Mouse (Mus musculus): ENCODE measurements around the gene Mfsd4b2. TPM values are rescaled to one million over a fixed set of nuclear protein-coding genes. Genes with fewer than 3 reads are reported as not detected.
"Not testable (repeated sequence)": the region's sequence is repeated elsewhere in the genome, so short reads cannot be mapped to it uniquely, and the experiment has no call there.

Mfsd4b2 gene
- polyA plus RNA-seq, 1 experiment from 2014 or later, result not detected

DNA sequence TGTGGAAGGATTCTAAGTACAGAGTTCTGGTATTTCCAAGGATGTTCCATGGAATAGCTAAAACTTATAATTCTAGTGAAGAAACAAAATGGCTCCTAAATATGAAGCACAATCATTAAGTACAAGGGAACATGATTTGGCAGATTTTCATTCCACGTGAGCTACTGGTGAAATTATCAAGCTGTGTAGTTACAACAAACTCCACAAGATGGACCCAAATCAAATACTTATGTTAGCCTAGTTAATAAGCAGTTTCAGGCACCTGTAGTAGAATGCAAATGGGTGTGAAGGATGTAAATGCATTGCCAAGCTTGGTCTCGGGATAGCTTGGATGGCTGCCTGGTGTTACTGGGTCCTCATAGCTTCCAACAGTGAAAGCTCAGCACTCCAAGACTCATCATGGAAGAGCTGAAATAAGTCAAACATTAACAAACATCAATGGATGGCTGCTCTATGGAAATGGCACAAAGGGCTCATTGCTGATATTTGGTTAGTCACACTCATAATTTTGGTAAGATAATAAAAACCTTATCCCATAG lies 29.7 kb upstream of the Mfsd4b2 start:
- no peak overlapping the region for H3K9ac ChIP-seq (ENCODE audit: low read length)
- DNase-seq (ENCODE audit: low spot score) (no peak), ATAC-seq (ENCODE audit: insufficient number of reproducible peaks, low FRiP score, low TSS enrichment, low read depth) (no peak)
- H3K4me2 ChIP-seq (ENCODE audit: low read depth, severe bottlenecking), result no peak overlapping the region
- WGBS, result 79% methylated on average over 2 of the region's 2 CpGs
- H3K36me3 ChIP-seq (ENCODE audit: control insufficient read depth, insufficient read depth, low read length), result no peaks in the 10 kb centered on the region
- H3K9me3 ChIP-seq (ENCODE audit: control insufficient read depth, low read length), result no peaks in the 10 kb centered on the region
- no peaks in the 10 kb centered on the region for H3K27me3 ChIP-seq (ENCODE audit: control insufficient read depth, insufficient read depth, low read length)
- no peak overlapping the region for H3K4me3 ChIP-seq (ENCODE audit: low read depth, low read length)
- no peaks in the 10 kb centered on the region for H3K4me1 ChIP-seq (ENCODE audit: control insufficient read depth, insufficient read depth, low read length)
- no peak overlapping the region for H3K27ac ChIP-seq (replicated peaks; ENCODE audit: low read depth, low read length)

DNA sequence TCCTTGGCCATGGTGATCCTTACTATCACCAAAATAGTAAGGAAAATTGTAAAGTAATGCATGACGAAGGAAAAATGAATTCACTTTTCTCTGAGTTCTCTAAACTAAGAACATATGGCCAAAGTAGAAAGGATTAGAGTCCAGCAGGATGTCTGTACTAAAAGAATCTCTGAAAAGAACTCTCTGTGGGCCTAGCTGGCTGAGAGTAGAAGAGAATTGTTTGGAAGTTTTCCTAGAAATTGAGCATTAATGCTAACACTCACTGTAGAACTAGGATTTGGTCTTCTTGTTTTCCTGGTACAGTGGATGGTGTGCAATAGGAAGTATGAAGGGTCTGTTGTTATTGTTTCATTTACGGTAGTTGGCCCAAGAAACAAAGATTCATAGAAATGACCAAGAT lies 28.4 kb upstream of the Mfsd4b2 start:
- H3K4me1 ChIP-seq (ENCODE audit: control insufficient read depth, insufficient read depth, low read length), result no peaks in the 10 kb centered on the region
- DNase-seq (ENCODE audit: low spot score) (no peak), ATAC-seq (ENCODE audit: insufficient number of reproducible peaks, low FRiP score, low TSS enrichment, low read depth) (no peak)
- no peak overlapping the region for H3K4me2 ChIP-seq (ENCODE audit: low read depth, severe bottlenecking)
- no peak overlapping the region for H3K9ac ChIP-seq (ENCODE audit: low read length)
- H3K36me3 ChIP-seq (ENCODE audit: control insufficient read depth, insufficient read depth, low read length), result no peaks in the 10 kb centered on the region
- H3K27me3 ChIP-seq (ENCODE audit: control insufficient read depth, insufficient read depth, low read length), result no peaks in the 10 kb centered on the region
- H3K4me3 ChIP-seq (ENCODE audit: low read depth, low read length), result no peak overlapping the region
- 84% methylated on average over 2 of the region's 2 CpGs for WGBS
- H3K27ac ChIP-seq (replicated peaks; ENCODE audit: low read depth, low read length), result no peak overlapping the region
- no peaks in the 10 kb centered on the region for H3K9me3 ChIP-seq (ENCODE audit: control insufficient read depth, low read length)

DNA sequence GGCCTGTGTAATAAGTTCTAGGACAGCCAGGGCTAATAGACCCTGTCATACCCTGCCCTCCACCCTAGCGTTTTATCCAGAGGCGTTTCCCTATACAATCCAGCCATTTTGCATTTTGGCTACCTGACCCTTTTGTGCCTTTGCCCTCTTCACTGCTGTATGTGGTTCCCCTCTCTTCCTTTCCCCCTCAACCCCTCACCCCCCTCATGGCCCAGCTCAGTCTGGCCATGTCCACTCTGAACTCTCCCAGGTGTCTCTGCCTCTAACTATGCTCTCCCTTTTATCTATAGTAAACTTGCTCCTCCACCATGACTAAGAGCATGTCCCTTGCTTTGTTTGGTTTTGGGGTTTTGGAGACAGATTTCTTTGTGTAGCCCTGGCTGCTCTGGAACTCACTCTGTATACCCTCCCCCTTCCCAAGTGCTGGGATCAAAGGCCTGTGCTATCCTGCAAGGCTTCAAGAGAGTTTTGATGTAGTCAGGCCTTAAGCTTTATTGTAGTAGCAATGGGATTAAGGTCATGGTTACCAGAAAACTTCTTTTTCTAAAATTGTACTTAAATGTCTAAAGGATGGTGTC lies 22.7 kb upstream of the Mfsd4b2 start:
- no peak overlapping the region for H3K4me3 ChIP-seq (ENCODE audit: low read depth, low read length)
- ATAC-seq (ENCODE audit: insufficient number of reproducible peaks, low FRiP score, low TSS enrichment, low read depth) (no peak), DNase-seq (ENCODE audit: low spot score) (no peak)
- no peaks in the 10 kb centered on the region for H3K36me3 ChIP-seq (ENCODE audit: control insufficient read depth, insufficient read depth, low read length)
- H3K9ac ChIP-seq (ENCODE audit: low read length), result no peak overlapping the region
- 94% methylated on average over 2 of the region's 2 CpGs for WGBS
- H3K4me2 ChIP-seq (ENCODE audit: low read depth, severe bottlenecking), result no peak overlapping the region
- no peaks in the 10 kb centered on the region for H3K9me3 ChIP-seq (ENCODE audit: control insufficient read depth, low read length)
- no peaks in the 10 kb centered on the region for H3K27me3 ChIP-seq (ENCODE audit: control insufficient read depth, insufficient read depth, low read length)
- H3K27ac ChIP-seq (replicated peaks; ENCODE audit: low read depth, low read length), result no peak overlapping the region
- no peaks in the 10 kb centered on the region for H3K4me1 ChIP-seq (ENCODE audit: control insufficient read depth, insufficient read depth, low read length)

DNA sequence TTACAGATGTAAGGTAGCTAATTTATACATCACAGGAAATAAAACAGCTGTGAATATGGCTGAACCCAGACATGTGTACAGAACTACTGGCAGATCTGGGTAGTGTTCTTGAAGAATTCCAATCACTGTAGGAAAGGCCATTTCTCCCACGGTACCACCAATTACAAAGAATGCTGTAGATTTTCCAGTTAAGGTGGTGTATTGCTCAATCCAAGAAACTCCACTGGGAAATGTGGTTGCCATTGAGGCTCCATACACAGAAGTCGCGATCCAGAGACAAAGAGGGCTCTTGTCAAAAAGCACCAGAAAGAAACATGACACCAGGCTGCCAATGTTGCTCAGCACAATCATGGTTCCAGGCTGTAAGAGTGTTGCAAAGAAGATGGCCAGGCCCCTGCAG lies 20.5 kb upstream of the Mfsd4b2 start:
- not testable (repeated sequence) for H3K4me1 ChIP-seq (ENCODE audit: control insufficient read depth, insufficient read depth, low read length); H3K9me3 ChIP-seq (ENCODE audit: control insufficient read depth, low read length); H3K4me3 ChIP-seq (ENCODE audit: low read depth, low read length); H3K36me3 ChIP-seq (ENCODE audit: control insufficient read depth, insufficient read depth, low read length); H3K4me2 ChIP-seq (ENCODE audit: low read depth, severe bottlenecking); H3K27ac ChIP-seq (replicated peaks; ENCODE audit: low read depth, low read length); DNase-seq (ENCODE audit: low spot score); ATAC-seq (ENCODE audit: insufficient number of reproducible peaks, low FRiP score, low TSS enrichment, low read depth); H3K9ac ChIP-seq (ENCODE audit: low read length); H3K27me3 ChIP-seq (ENCODE audit: control insufficient read depth, insufficient read depth, low read length)
- 91% methylated on average over 3 of the region's 3 CpGs for WGBS

DNA sequence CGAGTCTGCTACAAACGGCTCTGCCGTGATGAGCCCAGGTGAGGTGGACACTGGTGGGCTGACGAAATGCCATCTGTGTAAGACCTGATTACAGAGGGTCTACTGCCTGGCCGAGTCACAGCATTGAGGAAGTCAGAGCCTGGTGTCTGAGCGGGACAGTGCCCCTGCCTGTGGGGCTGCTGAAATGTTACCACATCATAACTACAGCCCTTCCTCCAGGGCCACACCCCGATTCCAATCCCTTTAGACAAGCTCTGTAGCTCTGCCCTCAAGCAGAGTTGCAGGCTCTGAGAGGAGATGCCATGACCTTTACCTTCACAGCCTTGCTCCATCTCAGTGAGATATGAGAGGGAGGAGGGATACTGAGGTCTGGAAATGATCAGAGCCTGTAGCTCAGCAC lies 9.8 kb upstream of the Mfsd4b2 start:
- Histone ChIP-seq H3K4me1 (ENCODE audit: control insufficient read depth, insufficient read depth, low read length) (no peaks in the 10 kb centered on the region), H3K4me3 (ENCODE audit: low read depth, low read length) (no peak overlapping the region), H3K36me3 (ENCODE audit: control insufficient read depth, insufficient read depth, low read length) (no peaks in the 10 kb centered on the region), H3K9ac (ENCODE audit: low read length) (no peak overlapping the region), H3K27me3 (ENCODE audit: control insufficient read depth, insufficient read depth, low read length) (no peaks in the 10 kb centered on the region), H3K4me2 (ENCODE audit: low read depth, severe bottlenecking) (no peak overlapping the region), H3K9me3 (ENCODE audit: control insufficient read depth, low read length) (no peaks in the 10 kb centered on the region), H3K27ac (replicated peaks; ENCODE audit: low read depth, low read length) (no peak overlapping the region)
- 70% methylated on average over 7 of the region's 7 CpGs for WGBS
- ATAC-seq (ENCODE audit: insufficient number of reproducible peaks, low FRiP score, low TSS enrichment, low read depth) (no peak), DNase-seq (ENCODE audit: low spot score) (no peak)

DNA sequence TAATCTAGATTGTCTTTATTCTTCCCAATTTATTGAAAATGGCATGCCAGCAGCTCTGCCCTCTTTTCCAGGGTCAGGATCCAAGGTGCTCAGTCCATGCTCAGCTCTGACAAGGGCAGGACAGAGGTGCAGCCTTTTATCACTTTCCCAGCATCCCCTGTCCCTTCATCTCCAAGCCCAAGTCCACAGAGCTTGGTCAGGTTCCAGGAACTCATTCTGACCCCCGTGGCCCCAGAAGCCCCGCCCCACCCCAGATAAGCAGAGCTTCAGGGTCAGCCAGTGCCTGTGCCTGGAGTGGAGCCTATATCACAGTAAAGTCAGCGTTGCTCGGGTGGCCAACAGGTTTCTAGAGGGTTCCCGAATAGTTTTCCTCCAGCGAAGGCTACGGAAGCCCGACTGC lies 2.2 kb downstream of the Mfsd4b2 start:
- not testable (repeated sequence) for H3K27me3 ChIP-seq (ENCODE audit: control insufficient read depth, insufficient read depth, low read length); H3K4me2 ChIP-seq (ENCODE audit: low read depth, severe bottlenecking); ATAC-seq (ENCODE audit: insufficient number of reproducible peaks, low FRiP score, low TSS enrichment, low read depth); H3K9me3 ChIP-seq (ENCODE audit: control insufficient read depth, low read length); DNase-seq (ENCODE audit: low spot score); H3K4me3 ChIP-seq (ENCODE audit: low read depth, low read length); H3K27ac ChIP-seq (replicated peaks; ENCODE audit: low read depth, low read length); H3K4me1 ChIP-seq (ENCODE audit: control insufficient read depth, insufficient read depth, low read length); H3K36me3 ChIP-seq (ENCODE audit: control insufficient read depth, insufficient read depth, low read length); H3K9ac ChIP-seq (ENCODE audit: low read length)
- 70% methylated on average over 8 of the region's 8 CpGs for WGBS

DNA sequence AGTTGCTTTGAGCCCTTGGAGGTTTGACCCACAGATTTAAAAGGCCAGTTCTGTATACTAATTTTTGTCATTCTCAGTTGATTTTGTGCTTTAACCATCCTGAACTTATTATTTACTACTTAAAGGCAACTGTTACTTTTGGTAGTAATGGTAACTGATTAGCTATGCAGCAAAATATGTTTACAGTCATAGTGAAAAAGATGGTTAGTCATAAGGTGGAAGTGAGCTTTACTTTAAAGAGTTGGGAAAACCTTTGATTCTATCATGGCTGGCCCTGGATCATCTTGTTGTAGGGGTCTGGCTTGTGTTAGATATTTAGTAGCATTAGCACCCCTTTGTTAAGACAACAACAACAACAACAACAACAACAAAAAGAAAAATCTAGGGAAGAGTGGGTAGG lies 14.1 kb downstream of the Mfsd4b2 start:
- no peak overlapping the region for H3K9ac ChIP-seq (ENCODE audit: low read length)
- H3K4me1 ChIP-seq (ENCODE audit: control insufficient read depth, insufficient read depth, low read length), result no peaks in the 10 kb centered on the region
- no peak overlapping the region for H3K27ac ChIP-seq (replicated peaks; ENCODE audit: low read depth, low read length)
- no peaks in the 10 kb centered on the region for H3K27me3 ChIP-seq (ENCODE audit: control insufficient read depth, insufficient read depth, low read length)
- no peak for ATAC-seq (ENCODE audit: insufficient number of reproducible peaks, low FRiP score, low TSS enrichment, low read depth)
- H3K9me3 ChIP-seq (ENCODE audit: control insufficient read depth, low read length), result no peaks in the 10 kb centered on the region
- no peak overlapping the region for H3K4me3 ChIP-seq (ENCODE audit: low read depth, low read length)
- H3K36me3 ChIP-seq (ENCODE audit: control insufficient read depth, insufficient read depth, low read length), result no peaks in the 10 kb centered on the region
- no peak overlapping the region for H3K4me2 ChIP-seq (ENCODE audit: low read depth, severe bottlenecking)
- DNase-seq (ENCODE audit: low spot score), result no peak

DNA sequence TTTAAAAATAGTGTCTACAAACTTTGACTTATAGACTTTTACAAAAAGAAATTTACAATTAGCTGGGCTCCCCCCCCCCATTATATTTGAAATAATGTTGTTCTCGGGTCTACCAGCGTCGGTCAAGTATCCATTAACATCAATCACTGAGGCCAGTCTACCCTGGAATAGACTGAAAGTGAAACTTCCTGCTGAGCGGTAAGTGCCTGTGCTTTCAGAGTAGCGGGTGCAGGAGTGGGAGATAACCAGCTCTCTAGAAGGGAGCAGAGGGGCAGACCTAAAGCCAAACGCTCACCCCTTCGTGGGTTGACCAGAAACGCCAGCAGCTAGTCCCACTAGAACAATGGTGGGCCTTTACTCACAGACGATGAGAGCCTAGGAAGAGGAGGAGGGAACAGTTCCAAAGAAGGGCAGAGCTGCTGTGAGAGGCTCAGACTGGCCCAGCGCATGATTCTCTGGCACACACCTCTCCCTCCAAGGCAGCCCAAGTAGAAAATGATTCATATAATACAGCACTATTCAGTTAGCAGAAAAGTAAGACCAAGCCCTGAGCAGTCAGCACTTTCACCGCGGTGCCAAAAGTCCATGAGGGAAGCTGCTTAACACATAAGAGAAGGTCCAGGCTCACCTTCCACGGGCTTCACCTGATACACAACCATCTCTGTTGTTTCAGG lies 17.8 kb downstream of the Mfsd4b2 start:
- H3K4me3 ChIP-seq (ENCODE audit: low read depth, low read length), result no peak overlapping the region
- H3K9me3 ChIP-seq (ENCODE audit: control insufficient read depth, low read length), result no peaks in the 10 kb centered on the region
- no peaks in the 10 kb centered on the region for H3K36me3 ChIP-seq (ENCODE audit: control insufficient read depth, insufficient read depth, low read length)
- H3K27me3 ChIP-seq (ENCODE audit: control insufficient read depth, insufficient read depth, low read length), result no peaks in the 10 kb centered on the region
- H3K27ac ChIP-seq (replicated peaks; ENCODE audit: low read depth, low read length), result no peak overlapping the region
- DNase-seq (ENCODE audit: low spot score), result no peak
- no peak for ATAC-seq (ENCODE audit: insufficient number of reproducible peaks, low FRiP score, low TSS enrichment, low read depth)
- 75% methylated on average over 13 of the region's 13 CpGs for WGBS
- H3K4me1 ChIP-seq (ENCODE audit: control insufficient read depth, insufficient read depth, low read length), result no peaks in the 10 kb centered on the region
- H3K4me2 ChIP-seq (ENCODE audit: low read depth, severe bottlenecking), result no peak overlapping the region
- no peak overlapping the region for H3K9ac ChIP-seq (ENCODE audit: low read length)
